In genomic region chr8:123038351-123038750, GRCm38 (mm10) we compare ENCODE assay signal across 25 mouse cellular contexts. TPM values are rescaled to one million over a fixed set of nuclear protein-coding genes. Genes with fewer than 3 reads are reported as not detected.
A peak's percentile ranks its signal among the peaks of the same experiment; 100 is the strongest.
DNase-seq lines count a peak whose midpoint lies in the region; ATAC-seq and TF ChIP-seq lines count a peak whose summit lies in the region.
"Had no signal": no experiment of that assay in that cellular context is flagged by ENCODE, and none has a peak within 500 bp of the region (broad histone marks: within the 10 kb centered on the region; RNA-seq: fewer than 3 reads in every experiment).

No protein-coding gene starts in this region.

- WGBS in heart, embryonic 11.5 days (ENCODE audit: insufficient replicate concordance), result 35% methylated on average over 2 of the region's 2 CpGs
- 57% methylated on average over 2 of the region's 2 CpGs for WGBS in liver, embryonic 12.5 days (ENCODE audit: insufficient replicate concordance)
- WGBS in liver, embryonic 13.5 days (ENCODE audit: insufficient replicate concordance), result 48% methylated on average over 2 of the region's 2 CpGs
- 12% methylated on average over 2 of the region's 2 CpGs for WGBS in small intestine, adult 2 months
- 89% methylated on average over 2 of the region's 2 CpGs for WGBS in limb, embryonic 10.5 days

- H3K27me3 ChIP-seq in heart, embryonic 11.5 days (ENCODE audit: control insufficient read depth, insufficient read depth, low read length), result no peaks in the 10 kb centered on the region
- H3K27me3 ChIP-seq in liver, embryonic 12.5 days (replicated peaks), result no peaks in the 10 kb centered on the region
- H3K27me3 ChIP-seq in liver, embryonic 13.5 days, result no peaks in the 10 kb centered on the region
- H3K27me3 ChIP-seq in small intestine, adult 2 months (ENCODE audit: control insufficient read depth, insufficient read depth, low read length), result no peaks in the 10 kb centered on the region
- no peaks in the 10 kb centered on the region for H3K27me3 ChIP-seq in limb, embryonic 10.5 days (ENCODE audit: low read depth, poor library complexity, severe bottlenecking)
- H3K27me3 ChIP-seq: embryonic facial prominence, embryonic 15.5 days; limb, embryonic 13.5 days; lung, embryonic 15.5 days; megakaryocyte, embryonic 14.5 days; neural tube, embryonic 12.5 days had no signal

- H3K4me3 ChIP-seq in heart, embryonic 11.5 days (ENCODE audit: low read depth, low read length), result no peak overlapping the region
- H3K4me3 ChIP-seq in liver, embryonic 12.5 days, result no peak overlapping the region
- no peak overlapping the region for H3K4me3 ChIP-seq in liver, embryonic 13.5 days (replicated peaks)
- no peak overlapping the region for H3K4me3 ChIP-seq in small intestine, adult 2 months (ENCODE audit: low read depth, low read length)
- no peak overlapping the region for H3K4me3 ChIP-seq in limb, embryonic 10.5 days
- H3K4me3 ChIP-seq: embryonic facial prominence, embryonic 15.5 days; limb, embryonic 13.5 days; lung, embryonic 15.5 days; megakaryocyte, embryonic 14.5 days; neural tube, embryonic 12.5 days had no signal

- H3K4me1 ChIP-seq in heart, embryonic 11.5 days (ENCODE audit: control insufficient read depth, insufficient read depth, low read length), result peaks cover 30% of the 10 kb centered on the region
- H3K4me1 ChIP-seq in liver, embryonic 12.5 days, result peaks cover 79% of the 10 kb centered on the region
- H3K4me1 ChIP-seq in liver, embryonic 13.5 days (replicated peaks), result peaks cover 79% of the 10 kb centered on the region
- H3K4me1 ChIP-seq in small intestine, adult 2 months (ENCODE audit: control insufficient read depth, insufficient read depth, insufficient read length, low read length), result peaks cover 28% of the 10 kb centered on the region
- H3K4me1 ChIP-seq in limb, embryonic 10.5 days, result peaks cover 38% of the 10 kb centered on the region

- H3K27ac ChIP-seq in heart, embryonic 11.5 days (ENCODE audit: low read depth, low read length), result no peak overlapping the region
- H3K27ac ChIP-seq in liver, embryonic 12.5 days, result peak overlapping the region; percentile 93; the same call in 1 of the 2 replicates
- H3K27ac ChIP-seq in liver, embryonic 13.5 days, result peak overlapping the region; percentile 5; the same call in 1 of the 2 replicates
- peak overlapping the region; percentile 38; the same call in 1 of the 2 replicates for H3K27ac ChIP-seq in small intestine, adult 2 months (ENCODE audit: insufficient read depth, low read depth, low read length)
- H3K27ac ChIP-seq in limb, embryonic 10.5 days, result no peak overlapping the region
- H3K27ac ChIP-seq: embryonic facial prominence, embryonic 15.5 days; limb, embryonic 13.5 days; lung, embryonic 15.5 days; neural tube, embryonic 12.5 days had no signal

- no peaks in the 10 kb centered on the region for H3K36me3 ChIP-seq in heart, embryonic 11.5 days (ENCODE audit: control insufficient read depth, insufficient read depth, low read length)
- H3K36me3 ChIP-seq in liver, embryonic 12.5 days, result no peaks in the 10 kb centered on the region
- H3K36me3 ChIP-seq in liver, embryonic 13.5 days, result no peaks in the 10 kb centered on the region
- H3K36me3 ChIP-seq in small intestine, adult 2 months (ENCODE audit: control insufficient read depth, insufficient read depth, low read length), result no peaks in the 10 kb centered on the region
- H3K36me3 ChIP-seq in limb, embryonic 10.5 days, result peaks cover 6% of the 10 kb centered on the region; the same call in 1 of the 2 replicates
- H3K36me3 ChIP-seq: embryonic facial prominence, embryonic 15.5 days; limb, embryonic 13.5 days; lung, embryonic 15.5 days; neural tube, embryonic 12.5 days had no signal

- peak; percentile 66 for DNase-seq in heart, adult 11 months
- no peak for DNase-seq in liver
- no peak for DNase-seq in liver, embryonic 13.5 days
- no peak for DNase-seq in limb, embryonic 10.5 days (ENCODE audit: low spot score)
- DNase-seq in thymus, postnatal 10 days (ENCODE audit: low spot score in 2 of 2), result no peak
- DNase-seq: adrenal gland, postnatal 36 days; cerebellum, adult 11 months; cerebellum, adult 9-11 months; kidney, adult 8-10 months; kidney, postnatal 25 days; layer of hippocampus, postnatal 36 days; lung, postnatal 36 days; midbrain, embryonic 14.5 days; right cerebral cortex, postnatal 14 days; spleen, adult 18-20 months; thymus, postnatal 14 days had no signal

- no peak overlapping the region for H3K4me2 ChIP-seq in heart, embryonic 11.5 days
- H3K4me2 ChIP-seq in liver, embryonic 12.5 days, result no peak overlapping the region
- H3K4me2 ChIP-seq in liver, embryonic 13.5 days, result no peak overlapping the region
- H3K4me2 ChIP-seq: embryonic facial prominence, embryonic 15.5 days; limb, embryonic 13.5 days; lung, embryonic 15.5 days had no signal

- no peak for ATAC-seq in heart, embryonic 11.5 days (replicated peaks; ENCODE audit: insufficient number of reproducible peaks, low FRiP score, low TSS enrichment)
- no peak for ATAC-seq in liver, embryonic 12.5 days
- ATAC-seq in liver, embryonic 13.5 days (ENCODE audit: low read depth), result no peak
- ATAC-seq: hindbrain, embryonic 16.5 days had no signal

- no peak for TF ChIP-seq POLR2A in small intestine, adult 2 months (IDR thresholded peaks at IDR 0.05; ENCODE audit: low read depth, low read length)

- TF ChIP-seq CTCF in small intestine, adult 2 months (IDR thresholded peaks at IDR 0.05; ENCODE audit: extremely low read depth, insufficient read length, insufficient replicate concordance, low read depth, low read length), result no peak

- no peaks in the 10 kb centered on the region for H3K9me3 ChIP-seq in heart, embryonic 11.5 days (replicated peaks; ENCODE audit: control insufficient read depth, low read length)
- no peaks in the 10 kb centered on the region for H3K9me3 ChIP-seq in liver, embryonic 12.5 days (replicated peaks)
- H3K9me3 ChIP-seq in liver, embryonic 13.5 days (replicated peaks), result no peaks in the 10 kb centered on the region
- no peaks in the 10 kb centered on the region for H3K9me3 ChIP-seq in limb, embryonic 10.5 days (replicated peaks)
- H3K9me3 ChIP-seq: embryonic facial prominence, embryonic 15.5 days; limb, embryonic 13.5 days; lung, embryonic 15.5 days; megakaryocyte, embryonic 14.5 days; neural tube, embryonic 12.5 days had no signal

- H3K9ac ChIP-seq in heart, embryonic 11.5 days (ENCODE audit: low read depth, low read length), result no peak overlapping the region
- no peak overlapping the region for H3K9ac ChIP-seq in liver, embryonic 12.5 days
- H3K9ac ChIP-seq in liver, embryonic 13.5 days, result no peak overlapping the region
- H3K9ac ChIP-seq: embryonic facial prominence, embryonic 15.5 days; limb, embryonic 13.5 days; lung, embryonic 15.5 days; neural tube, embryonic 12.5 days had no signal

RNA-seq across cellular contexts. Expression of gene Ankrd11, which starts 3.7 kb away (rescaled TPM):
- 49.5 and 51.3 TPM in 2 replicates for polyA plus RNA-seq in heart, embryonic 11.5 days (2014; fragmentation: Nextera tagmentation; extraction: Ambion mirVana)
- polyA plus RNA-seq in liver, embryonic 12.5 days (2016; fragmentation: Nextera tagmentation; extraction: Ambion mirVana), result 43.9 and 44.0 TPM in 2 replicates
- 10.7 and 13.6 TPM in 2 replicates for polyA plus RNA-seq in liver, embryonic 13.5 days (2015; fragmentation: Nextera tagmentation; extraction: Ambion mirVana)
- 23.9 and 79.9 TPM in 2 replicates for polyA plus RNA-seq in small intestine, adult 2 months (2012; rRNA removed)
- polyA plus RNA-seq in limb, embryonic 10.5 days (2016; fragmentation: Nextera tagmentation; extraction: Ambion mirVana), result 54.8 and 63.9 TPM in 2 replicates

RNA-seq across cellular contexts. Expression of gene Spg7, which starts 24.4 kb away (rescaled TPM):
- polyA plus RNA-seq in heart, embryonic 11.5 days (2014; fragmentation: Nextera tagmentation; extraction: Ambion mirVana), result 48.7 and 49.4 TPM in 2 replicates
- polyA plus RNA-seq in liver, embryonic 12.5 days (2016; fragmentation: Nextera tagmentation; extraction: Ambion mirVana), result 40.0 TPM in 2 replicates
- polyA plus RNA-seq in liver, embryonic 13.5 days (2015; fragmentation: Nextera tagmentation; extraction: Ambion mirVana), result 25.3 and 25.7 TPM in 2 replicates
- polyA plus RNA-seq in small intestine, adult 2 months (2012; rRNA removed), result 54.1 and 132 TPM in 2 replicates
- 57.8 and 60.5 TPM in 2 replicates for polyA plus RNA-seq in limb, embryonic 10.5 days (2016; fragmentation: Nextera tagmentation; extraction: Ambion mirVana)

Comparison
In these comparisons a context has a peak if more than half of its experiments do, and no peak if none do; other contexts are left out.
1. H3K27ac ChIP-seq: peak in liver, embryonic 12.5 days (single experiment), liver, embryonic 13.5 days (single experiment) and small intestine, adult 2 months (single experiment); none in heart, embryonic 11.5 days (single experiment) and limb, embryonic 10.5 days (single experiment).